Mouse (Mus musculus) layer of hippocampus, adult 8-10 months (tissue): ENCODE results near the gene Selplg. TPM values are rescaled to one million over a fixed set of nuclear protein-coding genes. Genes with fewer than 3 reads are reported as not detected.
A peak's percentile ranks its signal among the peaks of the same experiment; 100 is the strongest.

ENCODE experiments used
- DNase-seq, 2 experiments: peaks; one replicate each; pipeline ENCODE4 v3.0.0; 2022; ENCODE audit warnings: low spot score in 2 of 2
- total RNA-seq, 4 experiments: library from RNA; stranded (reverse); gene quantifications; 2 replicates each; pipeline ENCODE4 v1.2.4; 2022

Selplg gene
- total RNA-seq, 4 experiments from 2014 or later = 27.3 to 84.9 (median 53.7) TPM

DNA sequence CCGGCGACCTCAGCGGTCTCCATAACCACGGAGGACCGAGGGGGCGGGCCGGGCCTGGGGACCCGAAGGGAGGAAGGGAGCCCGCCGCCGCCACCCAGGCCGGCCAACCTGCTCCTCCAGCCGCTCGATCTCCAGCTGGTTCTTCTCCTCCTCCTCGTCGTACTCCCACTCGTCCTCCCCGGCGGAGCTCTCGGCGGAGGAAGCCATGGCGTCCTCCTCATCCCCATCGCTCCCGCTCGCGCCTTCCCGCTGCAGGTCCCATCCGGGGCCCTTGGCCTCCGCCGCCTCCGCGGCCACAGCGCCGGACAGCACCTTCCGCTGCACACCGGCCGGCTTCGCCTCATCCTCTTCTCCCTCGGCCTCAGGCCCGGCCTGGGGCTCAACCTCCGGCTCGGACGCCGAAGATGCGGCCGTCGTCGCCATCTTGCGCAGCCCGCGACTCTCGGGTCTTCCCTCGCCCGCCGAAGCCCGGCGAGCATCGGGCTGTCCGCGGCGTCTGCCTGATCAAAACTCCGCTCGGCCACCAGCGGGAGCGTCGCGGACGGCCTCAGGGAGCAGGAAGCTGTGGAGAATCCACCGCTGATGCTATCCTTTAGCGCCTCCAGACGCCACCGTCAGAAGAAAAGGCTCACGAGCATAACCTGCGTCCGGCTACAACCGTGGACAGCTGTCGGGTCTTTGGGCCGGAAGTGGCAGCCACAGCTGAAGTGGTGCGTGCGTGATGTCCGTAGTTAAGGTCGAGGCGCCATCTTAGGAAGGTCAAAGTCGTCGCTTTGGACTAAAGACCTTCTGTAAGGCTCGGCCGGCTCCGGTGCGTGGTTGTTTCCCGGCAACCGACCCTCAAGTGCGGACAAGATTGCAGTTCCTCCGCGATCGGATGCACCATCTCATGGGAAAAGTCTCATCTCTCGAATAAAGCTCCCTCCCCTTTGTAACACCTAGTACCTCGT, 61.0 kb downstream of the Selplg start:
- DNase-seq = peak; percentile 86 to 92

DNA sequence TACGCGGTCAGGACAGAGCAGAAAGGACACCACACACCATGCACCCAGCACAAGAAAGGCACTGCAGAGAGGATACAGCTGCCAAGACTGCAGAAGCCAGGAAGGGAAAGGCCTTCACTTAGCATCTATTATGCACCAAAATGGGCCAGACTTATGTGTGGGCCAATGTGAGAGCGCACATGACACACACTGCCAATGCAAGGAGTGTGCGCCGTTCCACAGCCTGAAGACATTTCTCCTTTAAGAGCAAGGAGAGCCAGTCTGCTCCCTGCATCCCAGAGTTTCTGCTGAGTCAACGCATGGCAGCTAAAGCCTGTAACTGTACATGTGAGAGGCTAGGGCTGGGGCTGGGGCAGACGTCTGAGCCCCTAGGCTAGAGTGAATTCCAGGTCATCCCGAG, 63.6 kb downstream of the Selplg start:
- no peak for DNase-seq

Other genes starting within 250 kb of the Selplg start
- 10 to 100 TPM in 2 of 4 experiments, 1 to 10 TPM in 2; 5.1 to 23.1 (median 13.4) TPM for gene Cmklr1, start 182.2 kb downstream of the Selplg start, total RNA-seq
- gene 1700069L16Rik, start 107.9 kb downstream of the Selplg start, total RNA-seq = not detected
- gene Ficd, start 96.8 kb downstream of the Selplg start, total RNA-seq = 10 to 100 TPM; 12.0 to 13.2 (median 12.7) TPM
- gene Sart3, start 60.1 kb downstream of the Selplg start, total RNA-seq = 10 to 100 TPM; 43.7 to 57.8 (median 48.9) TPM
- gene Iscu, start 59.9 kb downstream of the Selplg start, total RNA-seq = 100 to 1,000 TPM; 117 to 135 (median 126) TPM
- gene Tmem119, start 32.1 kb downstream of the Selplg start, total RNA-seq = 10 to 100 TPM; 22.0 to 40.1 (median 31.5) TPM
- 100 to 1,000 TPM in 1 of 4 experiments, 10 to 100 TPM in 3; 89.3 to 106 (median 94.0) TPM for gene Coro1c, start 76.1 kb upstream of the Selplg start, total RNA-seq
- gene Ssh1, start 161.2 kb upstream of the Selplg start, total RNA-seq = 10 to 100 TPM; 27.9 to 32.3 (median 29.3) TPM
- under 1 TPM in 1 of 4 experiments, not detected in 3; 0.31 TPM for gene Dao, start 171.1 kb upstream of the Selplg start, total RNA-seq
- 10 to 100 TPM; 39.5 to 52.3 (median 45.2) TPM for gene Usp30, start 232.8 kb upstream of the Selplg start, total RNA-seq